Mouse (Mus musculus) embryonic fibroblast, embryonic 13.5 days (primary cell): Measurements from ENCODE around the gene 9430097D07Rik. TPM values are rescaled to one million over a fixed set of nuclear protein-coding genes. Genes with fewer than 3 reads are reported as not detected.

Source experiments
- H3K27ac ChIP-seq: 2 replicates; pipeline ENCODE4 v1.5.1; 2012; ENCODE audit warnings: low read length, control low read depth, inconsistent platforms; ENCODE audit not compliant: insufficient read depth
- H3K4me1 ChIP-seq: 2 replicates; pipeline ENCODE4 v1.6.1; 2011; ENCODE audit warnings: low read length; ENCODE audit not compliant: control insufficient read depth, insufficient read depth
- H3K4me3 ChIP-seq: 2 replicates; pipeline ENCODE4 v1.5.1; 2011; ENCODE audit warnings: mild to moderate bottlenecking, control low read depth, low read length; ENCODE audit not compliant: insufficient read depth
- CTCF ChIP-seq: IDR thresholded peaks from 2 replicates; pipeline ENCODE4 v1.5.1; 2011; ENCODE audit warnings: mild to moderate bottlenecking, control low read depth, low read length, moderate library complexity, borderline replicate concordance; ENCODE audit not compliant: insufficient read depth
- POLR2A ChIP-seq: IDR thresholded peaks from 2 replicates; pipeline ENCODE4 v1.6.1; 2011; ENCODE audit warnings: low read depth, mild to moderate bottlenecking, control low read depth, low read length, moderate library complexity
- polyA plus RNA-seq: library from polyadenylated mRNA; stranded (reverse); fragments of >200 nt; gene quantifications from 2 replicates; pipeline ENCODE4 v1.2.4, GENCODE M21; 2011; ENCODE audit warnings: low read depth; ENCODE audit not compliant: missing spikeins, insufficient read length

9430097D07Rik gene
- polyA plus RNA-seq, 1 experiment = not detected

DNA sequence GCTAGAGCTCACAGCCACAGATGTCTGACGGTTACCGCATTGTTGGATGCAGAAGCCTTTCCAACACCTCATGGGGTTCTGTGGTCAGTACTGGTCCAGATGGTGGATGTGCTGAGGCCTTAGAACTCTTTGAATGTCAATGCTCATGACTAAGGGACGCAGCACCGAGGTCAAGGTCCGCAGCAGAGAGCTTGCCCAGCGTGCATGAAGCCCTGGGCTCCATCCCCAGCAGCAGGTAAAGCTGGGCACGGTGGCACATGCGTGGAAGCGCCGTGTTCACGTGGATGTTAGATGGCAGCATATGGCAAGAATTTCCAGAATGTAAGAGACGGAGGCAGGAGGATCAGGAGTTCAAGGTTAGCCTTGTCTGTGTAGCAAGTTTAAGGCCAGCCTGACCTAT lies 49.7 kb downstream of the 9430097D07Rik start:
- TF ChIP-seq POLR2A (no peak), CTCF (no peak)
- Histone ChIP-seq H3K27ac (no peak overlapping the region), H3K4me3 (no peak overlapping the region), H3K4me1 (no peaks in the 10 kb centered on the region)

DNA sequence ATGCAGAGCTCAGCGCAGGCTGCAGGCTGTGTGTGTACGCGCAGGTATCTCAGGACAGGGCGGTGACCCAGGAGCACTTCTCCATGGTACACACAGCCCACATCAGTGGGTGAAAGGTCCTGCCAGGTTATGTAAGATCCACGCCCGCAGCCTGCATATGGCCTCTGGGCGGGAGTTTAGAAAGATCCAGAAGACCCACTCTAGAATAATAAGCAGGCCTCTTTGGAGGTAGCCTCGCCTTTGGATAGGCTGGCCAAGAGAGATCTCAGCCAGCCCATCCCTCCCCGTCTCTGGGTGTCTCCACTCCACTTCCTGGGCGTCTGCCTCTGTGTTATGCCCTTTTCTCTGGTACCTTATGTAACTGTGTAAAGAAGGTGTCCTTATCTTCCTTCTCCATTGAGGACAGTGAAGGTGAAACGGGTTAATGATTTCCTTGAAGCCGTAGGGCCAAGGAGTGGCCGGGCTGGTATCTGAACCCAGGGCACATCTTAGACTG lies 50.9 kb downstream of the 9430097D07Rik start:
- Histone ChIP-seq H3K4me3 (no peak overlapping the region), H3K27ac (no peak overlapping the region), H3K4me1 (no peaks in the 10 kb centered on the region)
- TF ChIP-seq POLR2A (no peak), CTCF (no peak)

Other genes with a start within 250 kb of the 9430097D07Rik start
- gene Ciz1, start 223.4 kb downstream of the 9430097D07Rik start, polyA plus RNA-seq = 41.8 and 47.6 TPM in 2 replicates
- gene Dnm1, start 222.3 kb downstream of the 9430097D07Rik start, polyA plus RNA-seq = 37.2 and 52.6 TPM in 2 replicates
- 28.8 and 30.3 TPM in 2 replicates for gene 1110008P14Rik, start 193.7 kb downstream of the 9430097D07Rik start, polyA plus RNA-seq
- gene Lcn2, start 187.4 kb downstream of the 9430097D07Rik start, polyA plus RNA-seq = not detected in 2 replicates
- 14.3 and 18.0 TPM in 2 replicates for gene Ptges2, start 179.8 kb downstream of the 9430097D07Rik start, polyA plus RNA-seq
- 3.5 and 3.8 TPM in 2 replicates for gene Naif1, start 125.2 kb downstream of the 9430097D07Rik start, polyA plus RNA-seq
- 10.7 and 16.6 TPM in 2 replicates for gene Slc25a25, start 124.2 kb downstream of the 9430097D07Rik start, polyA plus RNA-seq
- gene Fam102a, start 40.4 kb downstream of the 9430097D07Rik start, polyA plus RNA-seq = 5.3 and 8.9 TPM in 2 replicates
- 70.1 and 71.9 TPM in 2 replicates for gene Dpm2, start 4.8 kb downstream of the 9430097D07Rik start, polyA plus RNA-seq
- 0.67 TPM in 1 of 2 replicates, not detected in the other for gene Pip5kl1, start 887 bp downstream of the 9430097D07Rik start, polyA plus RNA-seq
- 20.4 and 21.5 TPM in 2 replicates for gene St6galnac4, start 11.4 kb upstream of the 9430097D07Rik start, polyA plus RNA-seq
- gene St6galnac6, start 24.0 kb upstream of the 9430097D07Rik start, polyA plus RNA-seq = 33.3 and 39.3 TPM in 2 replicates
- 157 and 266 TPM in 2 replicates for gene Ak1, start 46.1 kb upstream of the 9430097D07Rik start, polyA plus RNA-seq
- 15.1 and 17.1 TPM in 2 replicates for gene Eng, start 70.9 kb upstream of the 9430097D07Rik start, polyA plus RNA-seq
- 20.2 and 26.4 TPM in 2 replicates for gene Fpgs, start 128.5 kb upstream of the 9430097D07Rik start, polyA plus RNA-seq
- gene Cdk9, start 137.4 kb upstream of the 9430097D07Rik start, polyA plus RNA-seq = 77.9 and 82.0 TPM in 2 replicates
- gene Sh2d3c, start 145.4 kb upstream of the 9430097D07Rik start, polyA plus RNA-seq = 2.1 and 2.6 TPM in 2 replicates
- gene 6330409D20Rik, start 165.3 kb upstream of the 9430097D07Rik start, polyA plus RNA-seq = not detected in 2 replicates
- 26.1 and 36.6 TPM in 2 replicates for gene Tor2a, start 181.6 kb upstream of the 9430097D07Rik start, polyA plus RNA-seq
- gene Ttc16, start 199.9 kb upstream of the 9430097D07Rik start, polyA plus RNA-seq = 0.40 and 0.67 TPM in 2 replicates
- 28.9 and 44.3 TPM in 2 replicates for gene Ptrh1, start 200.1 kb upstream of the 9430097D07Rik start, polyA plus RNA-seq
- gene Cfap157, start 208.7 kb upstream of the 9430097D07Rik start, polyA plus RNA-seq = not detected in 2 replicates